Mouse (Mus musculus) heart, embryonic 16.5 days (tissue): Measurements from ENCODE around the gene Naa15. TPM values are rescaled to one million over a fixed set of nuclear protein-coding genes. Genes with fewer than 3 reads are reported as not detected.

Source experiments
- ATAC-seq: fragments of 200-750 bp; cut with Nextera tagmentation; replicated peaks from 2 replicates; pipeline ENCODE4 v1.8.0; 2017; ENCODE audit warnings: moderate number of reproducible peaks; ENCODE audit not compliant: insufficient read depth, low FRiP score; ENCODE audit errors: extremely low read depth
- H3K27ac ChIP-seq: fragments of 300-500 bp; sonication (generic); 2 replicates; pipeline ENCODE4 v1.5.1; 2014; ENCODE audit warnings: mild to moderate bottlenecking, low read length, control low read depth, moderate library complexity
- H3K27me3 ChIP-seq: fragments of 300-500 bp; sonication (generic); 2 replicates; pipeline ENCODE4 v1.6.1; 2014; ENCODE audit warnings: low read length, mixed read lengths; ENCODE audit not compliant: control insufficient read depth, insufficient read depth
- H3K36me3 ChIP-seq: fragments of 300-500 bp; sonication (generic); 2 replicates; pipeline ENCODE4 v1.6.1; 2014; ENCODE audit not compliant: control insufficient read depth, insufficient read depth
- H3K4me1 ChIP-seq: fragments of 300-500 bp; sonication (generic); 2 replicates; pipeline ENCODE4 v1.6.1; 2014; ENCODE audit warnings: low read length, mixed read lengths; ENCODE audit not compliant: control insufficient read depth, insufficient read depth
- H3K4me2 ChIP-seq: fragments of 300-500 bp; sonication (generic); 2 replicates; pipeline ENCODE4 v1.6.1; 2014; ENCODE audit warnings: low read depth, mild to moderate bottlenecking, control low read depth, low read length
- H3K4me3 ChIP-seq: fragments of 300-500 bp; sonication (generic); 2 replicates; pipeline ENCODE4 v1.5.1; 2014; ENCODE audit warnings: mild to moderate bottlenecking, control low read depth, low read length
- H3K9ac ChIP-seq: fragments of 300-500 bp; sonication (generic); 2 replicates; pipeline ENCODE4 v1.6.1; 2014; ENCODE audit warnings: low read length, control low read depth
- H3K9me3 ChIP-seq: fragments of 300-500 bp; sonication (generic); replicated peaks from 2 replicates; pipeline ENCODE4 v1.6.1; 2016; ENCODE audit warnings: low read length; ENCODE audit not compliant: control insufficient read depth
- WGBS: fragments of 180-500 bp; shearing (Covaris S2); extraction: QIAGEN DNeasy Blood & Tissue Kit; methylation state at CpG from one replicate; pipeline ENCODE4 v1.1.7; 2014; 5-methylcytosine and 5-hydroxymethylcytosine counted together
- polyA plus RNA-seq: library from polyadenylated mRNA; unstranded; fragments of >200 nt; fragmentation: Nextera tagmentation; extraction: Ambion mirVana; gene quantifications from 2 replicates; pipeline ENCODE4 v1.2.1, GENCODE M21; 2015

The Naa15 gene
- polyA plus RNA-seq, 1 experiment from 2014 or later, result 32.7 TPM

GRCm38 (mm10) chr3:51434871-51435595 lies 20.1 kb downstream of the Naa15 start:
- no peak overlapping the region for H3K4me3 ChIP-seq
- 0 out of 2 replicates have a peak, but pooled peaks cover 5% of the 10 kb centered on the region for H3K36me3 ChIP-seq
- H3K9ac ChIP-seq, result no peak overlapping the region
- no peak for ATAC-seq
- WGBS, result 91% methylated on average over 3 of the region's 3 CpGs
- no peak overlapping the region for H3K4me2 ChIP-seq
- no peaks in the 10 kb centered on the region for H3K9me3 ChIP-seq
- H3K27me3 ChIP-seq, result no peaks in the 10 kb centered on the region
- 0 out of 2 replicates have a peak, but pooled peaks cover 2% of the 10 kb centered on the region for H3K4me1 ChIP-seq
- H3K27ac ChIP-seq, result no peak overlapping the region

GRCm38 (mm10) chr3:51468530-51468929 lies 53.6 kb downstream of the Naa15 start:
- H3K36me3 ChIP-seq, result peaks cover 43% of the 10 kb centered on the region
- ATAC-seq, result no peak
- no peak overlapping the region for H3K4me3 ChIP-seq
- WGBS, result 64% methylated on average over 2 of the region's 2 CpGs
- H3K27ac ChIP-seq, result no peak overlapping the region
- H3K4me1 ChIP-seq, result no peaks in the 10 kb centered on the region
- H3K27me3 ChIP-seq, result no peaks in the 10 kb centered on the region
- no peaks in the 10 kb centered on the region for H3K9me3 ChIP-seq
- H3K9ac ChIP-seq, result no peak overlapping the region
- H3K4me2 ChIP-seq, result no peak overlapping the region

GRCm38 (mm10) chr3:51475706-51476105 lies 60.8 kb downstream of the Naa15 start:
- no peak for ATAC-seq
- no peak overlapping the region for H3K4me2 ChIP-seq
- no peak overlapping the region for H3K9ac ChIP-seq
- WGBS, result 71% methylated on average over 4 of the region's 4 CpGs
- no peaks in the 10 kb centered on the region for H3K4me1 ChIP-seq
- no peaks in the 10 kb centered on the region for H3K27me3 ChIP-seq
- peaks cover 26% of the 10 kb centered on the region for H3K36me3 ChIP-seq
- H3K4me3 ChIP-seq, result no peak overlapping the region
- no peaks in the 10 kb centered on the region for H3K9me3 ChIP-seq
- H3K27ac ChIP-seq, result no peak overlapping the region

- no peak overlapping the region for H3K4me2 ChIP-seq
- H3K27me3 ChIP-seq, result no peaks in the 10 kb centered on the region
- H3K4me1 ChIP-seq, result peaks cover 8% of the 10 kb centered on the region
- no peak overlapping the region for H3K4me3 ChIP-seq
- WGBS, result 33% methylated on average over 2 of the region's 2 CpGs
- H3K9me3 ChIP-seq, result no peaks in the 10 kb centered on the region
- no peak overlapping the region for H3K9ac ChIP-seq
- no peak for ATAC-seq
- H3K36me3 ChIP-seq, result no peaks in the 10 kb centered on the region
- H3K27ac ChIP-seq, result no peak overlapping the region
Measured at GRCm38 (mm10) chr3:51479893-51480292, 64.9 kb downstream of the Naa15 start.

GRCm38 (mm10) chr3:51481059-51481458 lies 66.1 kb downstream of the Naa15 start:
- Histone ChIP-seq H3K4me3 (no peak overlapping the region), H3K9me3 (no peaks in the 10 kb centered on the region), H3K9ac (no peak overlapping the region), H3K4me2 (no peak overlapping the region), H3K27me3 (no peaks in the 10 kb centered on the region), H3K27ac (no peak overlapping the region), H3K4me1 (peaks cover 16% of the 10 kb centered on the region), H3K36me3 (no peaks in the 10 kb centered on the region)
- no peak for ATAC-seq

GRCm38 (mm10) chr3:51481881-51482280 lies 66.9 kb downstream of the Naa15 start:
- no peak for ATAC-seq
- Histone ChIP-seq H3K4me2 (no peak overlapping the region), H3K27ac (no peak overlapping the region), H3K27me3 (no peaks in the 10 kb centered on the region), H3K36me3 (no peaks in the 10 kb centered on the region), H3K4me3 (no peak overlapping the region), H3K9ac (no peak overlapping the region), H3K4me1 (peaks cover 16% of the 10 kb centered on the region), H3K9me3 (no peaks in the 10 kb centered on the region)
- WGBS, result 53% methylated on average over 3 of the region's 3 CpGs

- no peak overlapping the region; the same call in 1 of the 2 replicates for H3K27ac ChIP-seq
Measured at GRCm38 (mm10) chr3:51482781-51483180, 67.8 kb downstream of the Naa15 start.

GRCm38 (mm10) chr3:51483741-51484359 lies 68.9 kb downstream of the Naa15 start, which contains the start of gene Rab33b:
Gene Rab33b (plus strand): TSS chr3:51483920.
- peak; percentile 97 for ATAC-seq
- H3K27ac ChIP-seq, result peak within 1 kb of the TSS; percentile 91
- under 1% methylated on average over 69 of the region's 70 CpGs for WGBS
- peak within 1 kb of the TSS; percentile 94 for H3K9ac ChIP-seq
- H3K4me1 ChIP-seq, result peaks cover 16% of the 10 kb centered on the region
- peak within 1 kb of the TSS; percentile 79 for H3K4me2 ChIP-seq
- peaks cover 7% of the 10 kb centered on the region; the same call in 1 of the 2 replicates for H3K36me3 ChIP-seq
- no peaks in the 10 kb centered on the region for H3K9me3 ChIP-seq
- peak within 1 kb of the TSS; percentile 95 for H3K4me3 ChIP-seq
- no peaks in the 10 kb centered on the region for H3K27me3 ChIP-seq

More at GRCm38 (mm10) chr3:51482781-51483180, 67.8 kb downstream of the Naa15 start:
- Histone ChIP-seq H3K4me3 (peak overlapping the region; percentile 95), H3K9ac (peak overlapping the region; percentile 94), H3K4me2 (peak overlapping the region; percentile 79), H3K4me1 (peaks cover 16% of the 10 kb centered on the region), H3K9me3 (no peaks in the 10 kb centered on the region), H3K36me3 (0 out of 2 replicates have a peak, but pooled peaks cover 2% of the 10 kb centered on the region), H3K27me3 (no peaks in the 10 kb centered on the region)
- WGBS, result 60% methylated on average over 3 of the region's 3 CpGs
- ATAC-seq, result no peak

GRCm38 (mm10) chr3:51484370-51484769 lies 69.4 kb downstream of the Naa15 start:
- ATAC-seq, result 0 out of 2 replicates have a peak, but pooled peaks have one; percentile 3
- peaks cover 16% of the 10 kb centered on the region for H3K4me1 ChIP-seq
- H3K4me2 ChIP-seq, result peak overlapping the region; percentile 79
- H3K27me3 ChIP-seq, result no peaks in the 10 kb centered on the region
- peaks cover 7% of the 10 kb centered on the region; the same call in 1 of the 2 replicates for H3K36me3 ChIP-seq
- peak overlapping the region; percentile 91 for H3K27ac ChIP-seq
- H3K9ac ChIP-seq, result peak overlapping the region; percentile 94
- H3K4me3 ChIP-seq, result peak overlapping the region; percentile 95
- under 1% methylated on average over 33 of the region's 33 CpGs for WGBS
- no peaks in the 10 kb centered on the region for H3K9me3 ChIP-seq
